Mouse (Mus musculus) CH12.LX (cell line): ENCODE data around the gene Itprid1. TPM values are rescaled to one million over a fixed set of nuclear protein-coding genes. Genes with fewer than 3 reads are reported as not detected.

ENCODE experiments used
- DNase-seq: peaks from one replicate; pipeline ENCODE4 v3.0.0-alpha.2; 2013; ENCODE audit errors: extremely low read depth
- H3K27ac ChIP-seq: 2 replicates; pipeline ENCODE4 v1.5.1; 2012; ENCODE audit warnings: low read depth, mild to moderate bottlenecking, control low read depth, moderate library complexity; ENCODE audit not compliant: insufficient read depth
- H3K27me3 ChIP-seq: replicated peaks from 2 replicates; pipeline ENCODE3; 2012; ENCODE audit warnings: inconsistent platforms
- H3K36me3 ChIP-seq, 2 experiments: replicated peaks in 1 of 2; 2 replicates each; pipeline versions ENCODE3 to v1.6.1; 2012; ENCODE audit warnings: inconsistent platforms in 1 of 2, low read length in 1 of 2, mild to moderate bottlenecking in 1 of 2, mixed read lengths in 1 of 2, moderate library complexity in 1 of 2; ENCODE audit not compliant: control insufficient read depth in 1 of 2, insufficient read depth in 1 of 2
- H3K4me1 ChIP-seq, 2 experiments: 2 replicates each; pipeline ENCODE4 v1.6.1; 2012; ENCODE audit warnings: inconsistent platforms in 1 of 2, moderate library complexity in 1 of 2; ENCODE audit not compliant: insufficient read depth in 2 of 2, control insufficient read depth in 1 of 2
- H3K4me2 ChIP-seq: 2 replicates; pipeline ENCODE4 v1.6.1; 2012; ENCODE audit warnings: low read depth, mild to moderate bottlenecking, control low read depth; ENCODE audit not compliant: poor library complexity, insufficient read depth, severe bottlenecking
- H3K4me3 ChIP-seq, 3 experiments: fragments of 150-350 bp in 1 of 3; sonication (generic) in 1 of 3; replicated peaks in 1 of 3; 2 replicates each; pipeline versions ENCODE3 to v1.5.1; 2011 to 2012; ENCODE audit warnings: low read depth in 2 of 3, low read length in 2 of 3, mild to moderate bottlenecking in 2 of 3, moderate library complexity in 2 of 3, control low read depth in 1 of 3, improper control_type of control experiment in 1 of 3, inconsistent platforms in 1 of 3, mixed read lengths in 1 of 3; ENCODE audit not compliant: poor library complexity in 1 of 3
- H3K79me2 ChIP-seq: replicated peaks from 2 replicates; pipeline ENCODE4 v1.6.1; 2012; ENCODE audit warnings: mild to moderate bottlenecking, moderate library complexity; ENCODE audit not compliant: control insufficient read depth, poor library complexity, insufficient read depth, severe bottlenecking; ENCODE audit errors: extremely low read depth
- H3K9ac ChIP-seq: 2 replicates; pipeline ENCODE4 v1.6.1; 2012; ENCODE audit warnings: low read depth, mild to moderate bottlenecking, control low read depth, moderate library complexity; ENCODE audit not compliant: insufficient read depth
- H3K9me3 ChIP-seq: replicated peaks from 2 replicates; pipeline ENCODE3; 2012; ENCODE audit warnings: low read length, inconsistent platforms, mixed read lengths
- BHLHE40 ChIP-seq: IDR thresholded peaks from 2 replicates; pipeline ENCODE4 v1.6.1; 2011; ENCODE audit warnings: mild to moderate bottlenecking, low read depth, low read length, improper control_type of control experiment
- CHD2 ChIP-seq: IDR thresholded peaks from 2 replicates; pipeline ENCODE4 v1.6.1; 2011; ENCODE audit warnings: low read length, improper control_type of control experiment
- CTCF ChIP-seq, 2 experiments: IDR thresholded peaks in 1 of 2; conservative IDR thresholded peaks in 1 of 2; 2 replicates each; pipeline ENCODE4 v1.5.1; 2011 to 2012; ENCODE audit warnings: low read depth in 2 of 2, low read length in 2 of 2, improper control_type of control experiment in 1 of 2, inconsistent platforms in 1 of 2, mild to moderate bottlenecking in 1 of 2, moderate library complexity in 1 of 2
- E2F4 ChIP-seq: IDR thresholded peaks from 2 replicates; pipeline ENCODE4 v1.6.1; 2011; ENCODE audit warnings: low read depth, low read length, improper control_type of control experiment; ENCODE audit not compliant: insufficient replicate concordance
- ELF1 ChIP-seq: IDR thresholded peaks from 2 replicates; pipeline ENCODE4 v1.6.1; 2014; ENCODE audit warnings: low read depth, mild to moderate bottlenecking, inconsistent platforms, low read length, improper control_type of control experiment
- EP300 ChIP-seq: IDR thresholded peaks from 2 replicates; pipeline ENCODE4 v1.6.1; 2011; ENCODE audit warnings: low read length, improper control_type of control experiment
- GABPA ChIP-seq: IDR thresholded peaks from 2 replicates; pipeline ENCODE4 v1.6.1; 2012; ENCODE audit warnings: low read depth, low read length, improper control_type of control experiment, inconsistent platforms; ENCODE audit not compliant: insufficient replicate concordance
- HCFC1 ChIP-seq: IDR thresholded peaks from 2 replicates; pipeline ENCODE4 v1.6.1; 2012; ENCODE audit warnings: low read depth, mild to moderate bottlenecking, inconsistent platforms, low read length, improper control_type of control experiment
- IRF4 ChIP-seq: IDR thresholded peaks from 2 replicates; pipeline ENCODE4 v1.6.1; 2014; ENCODE audit warnings: low read depth, mild to moderate bottlenecking, inconsistent platforms, low read length, improper control_type of control experiment
- JUND ChIP-seq: conservative IDR thresholded peaks from 2 replicates; pipeline ENCODE4 v1.6.1; 2011; ENCODE audit warnings: low read depth, low read length, improper control_type of control experiment
- MAFK ChIP-seq: IDR thresholded peaks from 2 replicates; pipeline ENCODE4 v1.6.1; 2011; ENCODE audit warnings: low read length, improper control_type of control experiment; ENCODE audit not compliant: insufficient replicate concordance
- MXI1 ChIP-seq: IDR thresholded peaks from 2 replicates; pipeline ENCODE4 v1.6.1; 2011; ENCODE audit warnings: mild to moderate bottlenecking, low read depth, low read length, improper control_type of control experiment
- MYC ChIP-seq: IDR thresholded peaks from 2 replicates; pipeline ENCODE4 v1.6.1; 2011; ENCODE audit warnings: low read depth, mild to moderate bottlenecking, improper control_type of control experiment, low read length
- NRF1 ChIP-seq: IDR thresholded peaks from 2 replicates; pipeline ENCODE4 v1.6.1; 2014; ENCODE audit warnings: low read depth, mild to moderate bottlenecking, inconsistent platforms, low read length, improper control_type of control experiment, moderate library complexity
- PAX5 ChIP-seq: IDR thresholded peaks from 2 replicates; pipeline ENCODE4 v1.6.1; 2012; ENCODE audit warnings: low read length, inconsistent platforms, mixed read lengths
- POLR2A ChIP-seq: IDR thresholded peaks from 2 replicates; pipeline ENCODE4 v1.6.1; 2011; ENCODE audit warnings: low read depth, mild to moderate bottlenecking, improper control_type of control experiment, low read length
- SMC3 ChIP-seq: IDR thresholded peaks from 2 replicates; pipeline ENCODE4 v1.6.1; 2011; ENCODE audit warnings: low read depth, low read length, improper control_type of control experiment
- TBP ChIP-seq: conservative IDR thresholded peaks from 2 replicates; pipeline ENCODE4 v1.6.1; 2011; ENCODE audit warnings: low read depth, low read length, improper control_type of control experiment
- USF1 ChIP-seq: IDR thresholded peaks from 2 replicates; pipeline ENCODE4 v1.6.1; 2014; ENCODE audit warnings: low read depth, mild to moderate bottlenecking, inconsistent platforms, low read length, improper control_type of control experiment
- USF2 ChIP-seq: conservative IDR thresholded peaks from 2 replicates; pipeline ENCODE4 v1.6.1; 2011; ENCODE audit warnings: low read depth, low read length, improper control_type of control experiment
- ZC3H11A ChIP-seq: IDR thresholded peaks from 2 replicates; pipeline ENCODE4 v1.6.1; 2012; ENCODE audit warnings: low read depth, mild to moderate bottlenecking, inconsistent platforms, low read length, improper control_type of control experiment
- ZKSCAN1 ChIP-seq: IDR thresholded peaks from 2 replicates; pipeline ENCODE4 v1.6.1; 2012; ENCODE audit warnings: low read depth, inconsistent platforms, low read length, improper control_type of control experiment, borderline replicate concordance
- dilution Hi-C: fragments of 300-500 bp; cut with MboI; formaldehyde crosslinking; loops from 2 replicates; pipeline ENCODE4 v1.14.3; 2020; ENCODE audit warnings: low sequenced_read_pairs; ENCODE audit not compliant: extremely low pct_unique_long_range_greater_than_20kb, extremely low pct_ligation_motif_present
- in situ Hi-C: fragments of 300-500 bp; cut with MboI; formaldehyde crosslinking; loops from 3 replicates; pipeline ENCODE4 v1.14.3; 2019; ENCODE audit warnings: low sequenced_read_pairs, low pct_ligation_motif_present, low pct_unique_long_range_greater_than_20kb, mixed read lengths
- polyA plus RNA-seq: library from polyadenylated mRNA; unstranded; fragments of >175 nt; gene quantifications from 2 replicates; pipeline ENCODE4 v1.2.1, GENCODE M21; 2012; ENCODE audit warnings: low read depth; ENCODE audit not compliant: insufficient read length
- total RNA-seq, 2 experiments: library from RNA; depleted of rRNA; stranded (reverse); fragments of 300-350 nt in 1 of 2; fragments of >200 nt in 1 of 2; gene quantifications; 2 replicates each; pipeline ENCODE4 v1.2.3; 2012 to 2014

Itprid1 gene
- total and polyA plus RNA-seq, 3 experiments: 0.11 TPM; not detected in 1

- Histone ChIP-seq H3K27me3 (no peaks in the 10 kb centered on the region), H3K4me3 (no peak overlapping the region), H3K79me2 (no peaks in the 10 kb centered on the region), H3K27ac (no peak overlapping the region), H3K4me1 (no peaks in the 10 kb centered on the region), H3K9me3 (no peaks in the 10 kb centered on the region), H3K9ac (no peak overlapping the region), H3K36me3 (no peaks in the 10 kb centered on the region), H3K4me2 (no peak overlapping the region)
- in situ Hi-C loops: no loop called here
- TF ChIP-seq MXI1 (no peak), EP300 (no peak), SMC3 (no peak), GABPA (no peak), PAX5 (no peak), POLR2A (no peak), JUND (no peak)
- DNase-seq: no peak
- dilution Hi-C loops: no loop called here
Observed at GRCm38 (mm10) chr6:55814184-55814926, 22.3 kb upstream of the Itprid1 start.

GRCm38 (mm10) chr6:55816911-55817310 lies 19.8 kb upstream of the Itprid1 start:
- Histone ChIP-seq H3K4me2 (no peak overlapping the region), H3K27me3 (no peaks in the 10 kb centered on the region), H3K4me3 (no peak overlapping the region), H3K27ac (no peak overlapping the region), H3K9ac (no peak overlapping the region), H3K4me1 (no peaks in the 10 kb centered on the region), H3K79me2 (no peaks in the 10 kb centered on the region), H3K36me3 (no peaks in the 10 kb centered on the region), H3K9me3 (no peaks in the 10 kb centered on the region)
- TF ChIP-seq HCFC1: no peak
- no peak for TF ChIP-seq EP300
- TF ChIP-seq USF2: no peak
- TF ChIP-seq MYC: no peak
- TF ChIP-seq USF1: no peak
- TF ChIP-seq ZC3H11A: no peak
- no peak for TF ChIP-seq CTCF (conservative IDR thresholded peaks at IDR 0.05 in 1 of 2, IDR thresholded peaks at IDR 0.05 in 1 of 2; ENCODE audit: low read depth in 2 of 2, low read length in 2 of 2)
- TF ChIP-seq SMC3: no peak
- no peak for TF ChIP-seq JUND
- no peak for DNase-seq
- dilution Hi-C loops: no loop called here
- in situ Hi-C loops: no loop called here

GRCm38 (mm10) chr6:55829722-55830121 lies 7.0 kb upstream of the Itprid1 start:
- Histone ChIP-seq H3K4me3 (no peak overlapping the region), H3K4me2 (no peak overlapping the region), H3K4me1 (peaks cover 0 to 7% of the 10 kb centered on the region in 2 experiments; a peak in 2 of 4 replicates), H3K27me3 (no peaks in the 10 kb centered on the region), H3K9ac (no peak overlapping the region), H3K79me2 (no peaks in the 10 kb centered on the region), H3K9me3 (no peaks in the 10 kb centered on the region), H3K27ac (no peak overlapping the region), H3K36me3 (no peaks in the 10 kb centered on the region)
- no peak for TF ChIP-seq SMC3
- no peak for TF ChIP-seq ELF1
- TF ChIP-seq JUND: no peak
- TF ChIP-seq BHLHE40: no peak
- TF ChIP-seq MAFK: no peak
- no peak for TF ChIP-seq USF2
- TF ChIP-seq PAX5: no peak
- TF ChIP-seq TBP: no peak
- no peak for TF ChIP-seq NRF1
- TF ChIP-seq CHD2: no peak
- TF ChIP-seq E2F4: no peak
- TF ChIP-seq EP300: no peak
- no peak for TF ChIP-seq IRF4
- no peak for TF ChIP-seq ZKSCAN1
- dilution Hi-C loops (no loop called here), in situ Hi-C loops (no loop called here)
- peak; percentile 30 for DNase-seq
